Mouse (Mus musculus) liver, embryonic 16.5 days (tissue): ENCODE measurements around the gene Azin2. TPM values are rescaled to one million over a fixed set of nuclear protein-coding genes. Genes with fewer than 3 reads are reported as not detected.

ENCODE experiments used
- ATAC-seq: fragments of 200-750 bp; cut with Nextera tagmentation; 2 replicates; pipeline ENCODE4 v1.8.0; 2017; ENCODE audit warnings: low read depth, mild to moderate bottlenecking, moderate number of reproducible peaks, moderate library complexity
- H3K27ac ChIP-seq: fragments of 300-500 bp; sonication (generic); 2 replicates; pipeline ENCODE4 v1.5.1; 2014; ENCODE audit warnings: mild to moderate bottlenecking, low read length
- H3K27me3 ChIP-seq: fragments of 300-500 bp; sonication (generic); 2 replicates; pipeline ENCODE4 v1.6.1; 2014; ENCODE audit warnings: low read depth, low read length, mixed read lengths; ENCODE audit not compliant: control insufficient read depth, insufficient read depth
- H3K36me3 ChIP-seq: fragments of 300-500 bp; sonication (generic); 2 replicates; pipeline ENCODE4 v1.6.1; 2014; ENCODE audit warnings: mild to moderate bottlenecking; ENCODE audit not compliant: control insufficient read depth, insufficient read depth
- H3K4me1 ChIP-seq: fragments of 300-500 bp; sonication (generic); 2 replicates; pipeline ENCODE4 v1.6.1; 2014; ENCODE audit warnings: low read depth, low read length, mixed read lengths; ENCODE audit not compliant: control insufficient read depth
- H3K4me2 ChIP-seq: fragments of 300-500 bp; sonication (generic); 2 replicates; pipeline ENCODE4 v1.6.1; 2014; ENCODE audit warnings: low read depth, low read length, mixed read lengths
- H3K4me3 ChIP-seq: fragments of 300-500 bp; sonication (generic); 2 replicates; pipeline ENCODE4 v1.5.1; 2014; ENCODE audit warnings: low read depth, mild to moderate bottlenecking, low read length
- H3K9ac ChIP-seq: fragments of 300-500 bp; sonication (generic); 2 replicates; pipeline ENCODE4 v1.6.1; 2014; ENCODE audit warnings: low read depth, low read length
- H3K9me3 ChIP-seq: fragments of 300-500 bp; sonication (generic); replicated peaks from 2 replicates; pipeline ENCODE4 v1.6.1; 2016; ENCODE audit warnings: low read length; ENCODE audit not compliant: control insufficient read depth
- WGBS: fragments of 180-500 bp; shearing (Covaris S2); extraction: QIAGEN DNeasy Blood & Tissue Kit; methylation state at CpG from one replicate; pipeline ENCODE4 v1.1.7; 2014; ENCODE audit not compliant: insufficient replicate concordance; 5-methylcytosine and 5-hydroxymethylcytosine counted together
- polyA plus RNA-seq: library from polyadenylated mRNA; unstranded; fragments of >200 nt; fragmentation: Nextera tagmentation; extraction: Ambion mirVana; gene quantifications from 2 replicates; pipeline ENCODE4 v1.2.1, GENCODE M21; 2015

The Azin2 gene
- polyA plus RNA-seq, 1 experiment from 2014 or later = 0.71 TPM

GRCm38 (mm10) chr4:128957155-128957911 lies 4.9 kb downstream of the Azin2 start:
- Histone ChIP-seq H3K36me3 (no peaks in the 10 kb centered on the region), H3K4me2 (no peak overlapping the region), H3K4me1 (peaks cover 6% of the 10 kb centered on the region), H3K9me3 (no peaks in the 10 kb centered on the region), H3K9ac (no peak overlapping the region), H3K4me3 (no peak overlapping the region), H3K27ac (no peak overlapping the region), H3K27me3 (peaks cover 29% of the 10 kb centered on the region)
- WGBS = 35% methylated on average over 11 of the region's 11 CpGs
- no peak for ATAC-seq

DNA sequence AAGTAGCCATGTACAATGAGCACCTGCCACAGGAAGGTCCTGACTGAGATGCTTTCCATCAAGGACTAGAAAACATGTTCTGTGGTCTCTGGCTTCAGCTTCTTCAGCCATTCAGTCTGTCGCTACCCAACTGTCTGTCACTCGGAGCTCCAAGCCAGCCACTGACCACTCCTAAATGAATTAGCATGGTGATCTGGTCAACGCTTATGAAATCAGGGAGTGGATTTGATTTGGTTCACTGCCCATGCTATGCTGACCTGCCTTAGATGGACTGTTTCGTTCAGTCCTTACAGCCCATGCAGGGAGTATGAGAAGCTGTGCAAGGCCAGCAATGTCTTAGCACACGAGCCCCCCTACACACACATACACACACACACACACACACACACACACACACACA lies 8.4 kb downstream of the Azin2 start:
- WGBS = 54% methylated on average over 5 of the region's 5 CpGs
- no peak overlapping the region for H3K4me2 ChIP-seq
- no peak overlapping the region for H3K4me3 ChIP-seq
- H3K27ac ChIP-seq = no peak overlapping the region
- no peaks in the 10 kb centered on the region for H3K36me3 ChIP-seq
- no peak overlapping the region for H3K9ac ChIP-seq
- H3K4me1 ChIP-seq = peaks cover 5% of the 10 kb centered on the region
- H3K27me3 ChIP-seq = no peaks in the 10 kb centered on the region; the same call in 1 of the 2 replicates
- H3K9me3 ChIP-seq = no peaks in the 10 kb centered on the region
- ATAC-seq = no peak

- no peak for ATAC-seq
- no peak overlapping the region for H3K4me3 ChIP-seq
- no peaks in the 10 kb centered on the region for H3K9me3 ChIP-seq
- WGBS = 66% methylated on average over 5 of the region's 5 CpGs
- peaks cover 12% of the 10 kb centered on the region for H3K4me1 ChIP-seq
- H3K27ac ChIP-seq = no peak overlapping the region
- H3K9ac ChIP-seq = no peak overlapping the region
- H3K27me3 ChIP-seq = no peaks in the 10 kb centered on the region
- H3K36me3 ChIP-seq = no peaks in the 10 kb centered on the region
- H3K4me2 ChIP-seq = no peak overlapping the region
Measured at GRCm38 (mm10) chr4:128950461-128950860, 11.8 kb downstream of the Azin2 start.

GRCm38 (mm10) chr4:128949470-128950005 lies 12.7 kb downstream of the Azin2 start:
- H3K9ac ChIP-seq = no peak overlapping the region
- 25% methylated on average over 15 of the region's 15 CpGs for WGBS
- no peak for ATAC-seq
- no peak overlapping the region for H3K4me3 ChIP-seq
- H3K27ac ChIP-seq = no peak overlapping the region
- no peaks in the 10 kb centered on the region for H3K9me3 ChIP-seq
- H3K4me2 ChIP-seq = no peak overlapping the region
- no peaks in the 10 kb centered on the region for H3K27me3 ChIP-seq
- no peaks in the 10 kb centered on the region for H3K36me3 ChIP-seq
- peaks cover 12% of the 10 kb centered on the region for H3K4me1 ChIP-seq

GRCm38 (mm10) chr4:128948137-128948674 lies 14.0 kb downstream of the Azin2 start:
- H3K4me2 ChIP-seq = no peak overlapping the region
- H3K36me3 ChIP-seq = no peaks in the 10 kb centered on the region
- peaks cover 12% of the 10 kb centered on the region for H3K4me1 ChIP-seq
- no peak overlapping the region for H3K9ac ChIP-seq
- WGBS = 21% methylated on average over 6 of the region's 6 CpGs
- H3K27me3 ChIP-seq = no peaks in the 10 kb centered on the region
- H3K27ac ChIP-seq = no peak overlapping the region
- H3K4me3 ChIP-seq = no peak overlapping the region
- no peak for ATAC-seq
- no peaks in the 10 kb centered on the region for H3K9me3 ChIP-seq

GRCm38 (mm10) chr4:128947326-128947933 lies 14.8 kb downstream of the Azin2 start:
- WGBS = 13% methylated on average over 18 of the region's 18 CpGs
- no peak overlapping the region for H3K27ac ChIP-seq
- H3K9ac ChIP-seq = no peak overlapping the region
- peaks cover 12% of the 10 kb centered on the region for H3K4me1 ChIP-seq
- no peaks in the 10 kb centered on the region for H3K27me3 ChIP-seq
- H3K36me3 ChIP-seq = no peaks in the 10 kb centered on the region
- H3K9me3 ChIP-seq = no peaks in the 10 kb centered on the region
- H3K4me2 ChIP-seq = peak overlapping the region; percentile 17; the same call in 1 of the 2 replicates
- ATAC-seq = no peak
- no peak overlapping the region for H3K4me3 ChIP-seq

DNA sequence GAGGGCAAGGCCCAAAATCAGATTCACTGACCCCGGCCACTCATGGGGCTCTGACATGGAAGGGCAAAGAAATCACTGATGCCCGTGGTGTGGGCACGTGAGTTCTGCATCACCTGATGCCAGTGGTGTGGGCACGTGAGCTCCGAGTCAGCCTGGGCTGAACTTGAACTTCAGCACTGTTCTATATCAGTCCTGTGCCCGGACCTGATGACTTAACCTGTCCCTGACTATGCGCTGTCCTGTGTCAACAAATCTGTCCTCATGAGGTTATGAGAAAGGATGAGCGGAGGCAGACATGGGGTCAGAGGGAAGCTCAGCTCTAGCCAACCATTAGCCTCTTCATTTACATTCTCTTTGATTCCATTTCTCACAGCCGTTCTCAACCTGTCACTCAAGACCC lies 15.5 kb downstream of the Azin2 start:
- H3K4me3 ChIP-seq = no peak overlapping the region
- no peak overlapping the region for H3K9ac ChIP-seq
- peaks cover 12% of the 10 kb centered on the region for H3K4me1 ChIP-seq
- H3K27me3 ChIP-seq = no peaks in the 10 kb centered on the region
- no peak overlapping the region for H3K4me2 ChIP-seq
- no peak overlapping the region for H3K27ac ChIP-seq
- 61% methylated on average over 9 of the region's 9 CpGs for WGBS
- H3K9me3 ChIP-seq = no peaks in the 10 kb centered on the region
- H3K36me3 ChIP-seq = no peaks in the 10 kb centered on the region
- peak; percentile 39; the same call in 1 of the 2 replicates for ATAC-seq

DNA sequence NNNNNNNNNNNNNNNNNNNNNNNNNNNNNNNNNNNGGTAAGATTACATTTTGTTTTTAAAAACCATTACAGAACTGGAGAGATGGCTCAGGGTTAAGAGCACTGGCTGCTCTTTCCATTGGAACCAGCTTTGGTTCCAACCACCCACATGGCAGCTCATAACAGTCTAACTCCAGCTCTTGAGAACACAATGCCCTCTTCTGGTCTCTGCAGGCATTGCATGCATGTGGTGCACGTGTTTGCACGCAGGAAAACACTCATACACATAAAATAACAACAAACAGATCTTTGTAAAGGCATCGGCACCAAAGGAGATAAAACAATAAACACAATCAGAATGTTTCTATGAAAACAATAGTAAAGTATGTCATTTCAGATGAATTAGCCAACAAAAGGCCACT lies 19.9 kb downstream of the Azin2 start:
- no peaks in the 10 kb centered on the region for H3K27me3 ChIP-seq
- no peaks in the 10 kb centered on the region for H3K36me3 ChIP-seq
- no peaks in the 10 kb centered on the region for H3K9me3 ChIP-seq
- no peak for ATAC-seq
- H3K4me2 ChIP-seq = no peak overlapping the region
- H3K4me1 ChIP-seq = peaks cover 2% of the 10 kb centered on the region
- H3K4me3 ChIP-seq = no peak overlapping the region
- 50% methylated on average over 3 of the region's 3 CpGs for WGBS
- H3K9ac ChIP-seq = no peak overlapping the region
- H3K27ac ChIP-seq = no peak overlapping the region

DNA sequence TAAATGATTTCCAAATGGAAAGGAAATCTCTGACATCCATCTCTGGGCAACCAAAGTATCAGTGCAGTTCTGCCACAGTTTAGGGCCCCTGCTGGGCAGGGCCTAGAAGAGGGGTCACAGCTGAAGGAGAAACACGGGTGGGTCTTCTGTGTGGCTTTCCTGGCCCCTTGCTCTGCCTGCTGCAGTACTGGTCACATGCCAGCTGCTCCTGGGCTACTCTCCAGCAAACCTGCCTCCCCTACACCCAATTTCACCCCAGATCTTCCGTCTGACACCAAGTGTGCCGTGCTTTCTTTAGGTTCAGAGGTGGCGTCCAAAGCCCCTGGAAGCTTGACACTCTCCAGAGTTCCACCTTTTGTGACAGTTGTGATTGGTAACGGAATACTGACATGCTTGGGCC lies 26.6 kb downstream of the Azin2 start:
- no peaks in the 10 kb centered on the region for H3K36me3 ChIP-seq
- WGBS = 41% methylated on average over 5 of the region's 5 CpGs
- H3K27me3 ChIP-seq = 0 out of 2 replicates have a peak, but pooled peaks cover 2% of the 10 kb centered on the region
- no peak overlapping the region for H3K9ac ChIP-seq
- H3K4me2 ChIP-seq = no peak overlapping the region
- H3K9me3 ChIP-seq = no peaks in the 10 kb centered on the region
- no peaks in the 10 kb centered on the region for H3K4me1 ChIP-seq
- ATAC-seq = no peak
- H3K27ac ChIP-seq = no peak overlapping the region
- H3K4me3 ChIP-seq = no peak overlapping the region
